Mouse (Mus musculus) ES-Bruce4 (cell line): ENCODE results near the gene Prox1. TPM values are rescaled to one million over a fixed set of nuclear protein-coding genes. Genes with fewer than 3 reads are reported as not detected.

Experiments used
- H3K27ac ChIP-seq: 2 replicates; pipeline ENCODE4 v1.5.1; 2012; ENCODE audit warnings: low read length, inconsistent platforms; ENCODE audit not compliant: insufficient read depth
- H3K27me3 ChIP-seq: 2 replicates; pipeline ENCODE4 v1.6.1; 2012; ENCODE audit warnings: mild to moderate bottlenecking, low read length, inconsistent platforms; ENCODE audit not compliant: control insufficient read depth, poor library complexity, insufficient read depth, severe bottlenecking
- H3K36me3 ChIP-seq: 2 replicates; pipeline ENCODE4 v1.6.1; 2012; ENCODE audit warnings: inconsistent platforms, mild to moderate bottlenecking, low read length, moderate library complexity; ENCODE audit not compliant: control insufficient read depth, poor library complexity, insufficient read depth, severe bottlenecking
- H3K4me1 ChIP-seq: one replicate; pipeline ENCODE4 v1.8.1; 2011; ENCODE audit warnings: low read length; ENCODE audit not compliant: control insufficient read depth, insufficient read depth
- H3K4me3 ChIP-seq: 2 replicates; pipeline ENCODE4 v1.5.1; 2011; ENCODE audit warnings: low read depth, mild to moderate bottlenecking, low read length
- H3K9ac ChIP-seq: 2 replicates; pipeline ENCODE4 v1.6.1; 2012; ENCODE audit warnings: low read depth, mild to moderate bottlenecking, inconsistent platforms; ENCODE audit not compliant: poor library complexity, severe bottlenecking
- H3K9me3 ChIP-seq: replicated peaks from 2 replicates; pipeline ENCODE4 v1.6.1; 2012; ENCODE audit warnings: mild to moderate bottlenecking, low read length, inconsistent platforms; ENCODE audit not compliant: control insufficient read depth, poor library complexity, insufficient read depth, severe bottlenecking
- CTCF ChIP-seq: IDR thresholded peaks from one replicate; pipeline ENCODE4 v1.8.1; 2011; ENCODE audit warnings: low read depth, low read length
- EP300 ChIP-seq: IDR thresholded peaks from 2 replicates; pipeline ENCODE4 v1.6.1; 2011; ENCODE audit warnings: low read depth, low read length; ENCODE audit not compliant: insufficient read depth
- POLR2A ChIP-seq: IDR thresholded peaks from one replicate; pipeline ENCODE4 v1.8.1; 2011; ENCODE audit warnings: low read length; ENCODE audit not compliant: insufficient read depth
- polyA plus RNA-seq: library from polyadenylated mRNA; stranded (reverse); fragments of >200 nt; gene quantifications from 2 replicates; pipeline ENCODE4 v1.2.4, GENCODE M21; 2011; ENCODE audit warnings: low read depth; ENCODE audit not compliant: missing spikeins, insufficient read depth, insufficient read length

The Prox1 gene
- polyA plus RNA-seq, 1 experiment = 1.7 TPM

DNA sequence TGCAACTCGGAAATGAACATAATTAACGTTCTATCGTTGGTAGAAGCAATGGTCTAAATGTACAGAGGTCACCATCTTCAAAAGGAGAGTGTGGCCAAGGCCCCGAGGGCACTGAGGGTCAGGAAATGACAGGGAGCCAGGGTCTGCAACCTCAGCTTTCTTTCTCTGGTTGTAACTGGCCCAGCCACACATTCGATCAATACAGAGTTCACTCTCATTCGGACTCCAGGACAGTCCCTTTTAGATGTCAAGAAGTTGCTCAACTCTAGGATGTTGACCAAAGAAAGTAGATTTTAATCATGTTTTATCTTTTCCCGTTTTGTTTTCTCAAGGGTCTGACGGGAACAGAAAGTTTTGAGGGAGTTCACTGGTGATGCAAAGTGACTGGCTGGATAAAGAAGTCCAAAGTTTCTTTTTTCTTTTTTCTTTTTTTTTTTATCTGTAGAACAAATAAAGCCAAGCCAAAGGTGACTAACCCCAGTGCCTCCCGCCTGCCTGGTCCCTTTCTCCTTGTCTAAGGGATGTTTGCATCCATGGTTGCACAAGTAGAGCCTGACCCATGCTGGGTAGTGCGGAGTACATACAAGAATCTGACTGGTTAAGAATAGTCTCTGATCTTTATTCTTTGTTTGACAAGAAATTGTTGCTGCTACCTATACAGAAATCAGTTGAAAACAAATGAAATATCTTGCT lies 34.0 kb upstream of the Prox1 start:
- H3K27me3 ChIP-seq = no peaks in the 10 kb centered on the region
- no peaks in the 10 kb centered on the region for H3K36me3 ChIP-seq
- no peaks in the 10 kb centered on the region for H3K9me3 ChIP-seq
- TF ChIP-seq POLR2A (no peak), CTCF (no peak), EP300 (no peak)
- H3K4me1 ChIP-seq = no peaks in the 10 kb centered on the region
- H3K9ac ChIP-seq = no peak overlapping the region
- no peak overlapping the region for H3K27ac ChIP-seq
- H3K4me3 ChIP-seq = no peak overlapping the region

DNA sequence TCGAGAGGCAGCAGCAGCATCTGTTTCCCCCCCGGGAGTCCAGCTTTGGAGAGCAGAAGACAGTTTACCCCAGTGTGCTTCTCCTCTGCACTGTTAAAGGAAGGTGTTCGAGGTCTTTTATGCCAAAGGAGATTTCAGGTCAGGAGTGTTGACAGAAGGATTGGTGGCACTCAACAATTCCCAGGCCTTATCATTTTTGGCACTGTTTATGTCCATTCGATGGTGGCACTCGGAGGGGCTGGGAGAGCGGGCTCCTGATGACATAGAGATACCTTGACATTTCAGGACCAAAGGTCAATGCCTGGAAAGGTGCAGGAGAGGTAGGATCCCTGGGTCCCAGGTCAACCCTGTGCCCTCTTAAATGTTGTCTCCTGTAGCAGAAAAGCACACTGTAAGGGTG lies 31.2 kb upstream of the Prox1 start:
- Histone ChIP-seq H3K9ac (no peak overlapping the region), H3K27ac (no peak overlapping the region), H3K9me3 (no peaks in the 10 kb centered on the region), H3K36me3 (no peaks in the 10 kb centered on the region), H3K4me1 (no peaks in the 10 kb centered on the region), H3K4me3 (no peak overlapping the region), H3K27me3 (no peaks in the 10 kb centered on the region)
- TF ChIP-seq CTCF = no peak

DNA sequence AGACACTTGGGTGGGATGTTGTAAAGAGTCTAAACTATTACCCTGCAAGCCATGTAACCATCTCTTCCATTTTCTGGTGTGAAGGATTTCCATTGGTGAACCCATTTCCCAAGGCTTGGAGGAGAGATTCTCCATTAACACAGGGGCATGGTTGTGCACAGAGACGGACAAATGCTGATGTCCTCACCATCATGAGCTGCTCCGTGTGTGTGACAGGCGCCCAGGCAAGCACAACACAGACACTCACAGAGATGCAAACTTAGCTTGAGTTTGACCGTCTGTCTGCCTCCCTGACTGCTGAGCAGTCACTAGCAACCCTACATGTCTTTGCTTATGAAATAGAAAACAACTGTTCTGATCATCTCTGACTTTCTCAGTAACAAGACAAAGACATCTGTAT lies 30.5 kb upstream of the Prox1 start:
- H3K36me3 ChIP-seq = no peaks in the 10 kb centered on the region
- TF ChIP-seq POLR2A = no peak
- TF ChIP-seq CTCF = no peak
- no peak for TF ChIP-seq EP300
- H3K9ac ChIP-seq = no peak overlapping the region

DNA sequence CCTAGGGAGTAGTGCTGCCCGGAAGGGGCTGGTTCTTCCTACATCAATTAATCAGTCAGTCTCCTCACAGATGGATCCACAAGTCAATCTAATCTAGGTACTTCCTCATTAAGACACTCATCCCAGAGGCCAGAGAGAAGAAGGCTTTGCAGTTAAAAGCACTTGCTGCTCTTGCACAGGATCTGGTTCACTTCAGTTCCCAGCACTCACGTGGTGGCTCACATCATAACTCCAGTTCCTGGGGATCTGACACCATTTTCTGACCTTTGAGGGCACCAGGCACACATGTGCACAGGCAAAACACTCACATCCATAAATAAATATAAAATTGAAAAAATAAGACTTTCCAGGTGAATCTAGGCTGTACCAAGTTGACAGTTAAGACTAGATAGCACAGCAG lies 27.7 kb upstream of the Prox1 start:
- Histone ChIP-seq H3K9me3 (no peaks in the 10 kb centered on the region), H3K4me1 (no peaks in the 10 kb centered on the region), H3K4me3 (no peak overlapping the region), H3K27ac (no peak overlapping the region), H3K36me3 (no peaks in the 10 kb centered on the region), H3K9ac (no peak overlapping the region), H3K27me3 (no peaks in the 10 kb centered on the region)
- TF ChIP-seq EP300 (no peak), CTCF (no peak), POLR2A (no peak)

More for the DNA sequence above, 30.5 kb upstream of the Prox1 start:
- Histone ChIP-seq H3K27me3 (no peaks in the 10 kb centered on the region), H3K4me3 (no peak overlapping the region), H3K4me1 (no peaks in the 10 kb centered on the region), H3K9me3 (no peaks in the 10 kb centered on the region), H3K27ac (no peak overlapping the region)

GRCm38 (mm10) chr1:190192011-190192410 lies 21.5 kb upstream of the Prox1 start:
- Histone ChIP-seq H3K27me3 (no peaks in the 10 kb centered on the region), H3K4me1 (no peaks in the 10 kb centered on the region), H3K4me3 (no peak overlapping the region), H3K36me3 (no peaks in the 10 kb centered on the region), H3K9me3 (no peaks in the 10 kb centered on the region), H3K9ac (no peak overlapping the region), H3K27ac (no peak overlapping the region)
- no peak for TF ChIP-seq CTCF
- no peak for TF ChIP-seq POLR2A
- no peak for TF ChIP-seq EP300

DNA sequence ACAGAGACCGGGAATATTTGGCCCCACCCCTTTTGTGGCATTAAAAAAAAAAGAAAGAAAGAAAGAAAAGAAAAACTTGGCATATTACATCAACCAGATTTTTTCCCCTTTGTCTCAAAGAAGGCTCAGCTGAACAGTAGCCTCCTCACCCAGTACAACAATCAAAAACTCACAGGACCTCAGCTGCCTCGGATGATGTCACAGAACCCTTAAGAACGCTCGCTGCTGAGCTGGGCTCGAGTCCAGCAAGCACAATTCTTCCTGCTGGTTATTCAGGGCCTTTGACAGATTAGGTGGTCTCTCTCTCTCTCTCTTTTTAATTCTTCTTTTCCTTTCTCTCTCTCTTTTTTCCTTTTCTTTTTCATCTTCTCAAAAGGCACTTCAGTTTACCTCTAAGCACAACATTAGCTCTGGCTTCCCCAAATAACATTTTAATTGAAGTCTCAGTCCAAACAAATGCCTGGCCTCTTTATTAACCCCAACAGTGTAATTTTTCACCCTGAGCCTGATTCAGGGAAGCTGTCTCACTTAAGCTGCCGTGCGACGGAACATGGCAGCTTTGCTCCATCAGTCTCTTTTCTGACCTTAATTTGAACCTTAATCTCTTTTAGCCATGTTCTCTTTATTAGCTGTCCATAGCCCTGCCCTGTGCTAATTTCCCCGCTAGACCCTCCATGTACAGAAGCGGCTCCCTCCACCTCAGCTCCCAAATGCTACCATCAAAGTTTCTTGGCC lies 19.9 kb upstream of the Prox1 start:
- Histone ChIP-seq H3K9ac (no peak overlapping the region), H3K9me3 (no peaks in the 10 kb centered on the region), H3K36me3 (no peaks in the 10 kb centered on the region), H3K4me1 (no peaks in the 10 kb centered on the region), H3K4me3 (no peak overlapping the region), H3K27me3 (no peaks in the 10 kb centered on the region), H3K27ac (no peak overlapping the region)
- TF ChIP-seq POLR2A (no peak), EP300 (no peak), CTCF (no peak)
